Mouse (Mus musculus) central nervous system, embryonic 14 days (tissue): ENCODE results near the gene Vmn2r41. TPM values are rescaled to one million over a fixed set of nuclear protein-coding genes. Genes with fewer than 3 reads are reported as not detected.

ENCODE experiments used
- polyA plus RNA-seq: library from polyadenylated mRNA; depleted of rRNA; stranded (reverse); fragments of >200 nt; gene quantifications from 2 replicates; pipeline ENCODE4 v1.2.3, GENCODE M21; 2012; rRNA removed

Gene Vmn2r41
- not detected in 2 replicates for polyA plus RNA-seq

GRCm38 (mm10) chr7:8161554-8161953 is at the start of gene Vmn2r41:
TSS of gene Vmn2r41 (minus strand) at chr7:8161654.

DNA sequence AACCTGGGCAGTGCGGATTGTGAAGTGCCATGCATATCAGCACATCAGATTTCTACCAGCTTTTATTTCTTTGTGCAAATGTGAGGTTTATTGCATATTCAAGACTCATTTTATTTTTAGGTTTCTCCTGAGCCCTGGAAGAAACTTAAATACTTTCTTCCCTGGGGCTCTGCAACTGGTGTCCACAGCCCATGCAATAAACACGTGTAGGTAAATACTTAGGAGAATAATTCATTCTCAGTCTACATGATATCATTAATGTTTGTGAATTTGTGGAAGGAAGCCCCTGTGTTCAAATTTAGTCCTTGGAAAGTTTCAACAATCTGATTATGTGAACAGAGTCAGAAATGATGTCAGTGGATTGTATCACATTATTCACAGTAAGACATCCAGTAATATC is 38.8 kb upstream of the Vmn2r41 start, which contains the start of gene Vmn2r42:
Vmn2r42 (minus strand) TSS at position 101 of the 400 bp plus-strand sequence.

Other genes with a start within 250 kb of the Vmn2r41 start
- not detected in 2 replicates for gene Vmn2r42, start 38.7 kb upstream of the Vmn2r41 start, polyA plus RNA-seq
- not detected in 2 replicates for gene Vmn2r43, start 98.9 kb upstream of the Vmn2r41 start, polyA plus RNA-seq
- not detected in 2 replicates for gene Vmn2r44, start 221.7 kb upstream of the Vmn2r41 start, polyA plus RNA-seq